Mouse (Mus musculus) stomach, embryonic 14.5 days (tissue): ENCODE results near the gene Rbm25. TPM values are rescaled to one million over a fixed set of nuclear protein-coding genes. Genes with fewer than 3 reads are reported as not detected.

Experiments
- ATAC-seq: fragments of 200-750 bp; cut with Nextera tagmentation; 2 replicates; pipeline ENCODE4 v1.8.0; 2017; ENCODE audit warnings: low read depth, moderate TSS enrichment; ENCODE audit not compliant: insufficient number of reproducible peaks, insufficient read depth, low FRiP score
- H3K27ac ChIP-seq: fragments of 300-500 bp; sonication (generic); 2 replicates; pipeline ENCODE4 v1.5.1; 2014; ENCODE audit warnings: mild to moderate bottlenecking, low read length, moderate library complexity, mixed read lengths
- H3K27me3 ChIP-seq: fragments of 300-500 bp; sonication (generic); 2 replicates; pipeline ENCODE4 v1.6.1; 2014; ENCODE audit warnings: low read length, control low read depth, mixed read lengths; ENCODE audit not compliant: control insufficient read depth, insufficient read depth
- H3K36me3 ChIP-seq: fragments of 300-500 bp; sonication (generic); 2 replicates; pipeline ENCODE4 v1.6.1; 2014; ENCODE audit warnings: mild to moderate bottlenecking, control low read depth, low read length, moderate library complexity, mixed read lengths; ENCODE audit not compliant: control insufficient read depth, insufficient read depth
- H3K4me1 ChIP-seq: fragments of 300-500 bp; sonication (generic); 2 replicates; pipeline ENCODE4 v1.6.1; 2014; ENCODE audit warnings: low read length, control low read depth, mixed read lengths; ENCODE audit not compliant: control insufficient read depth, insufficient read depth
- H3K4me2 ChIP-seq: fragments of 300-500 bp; sonication (generic); replicated peaks from 2 replicates; pipeline ENCODE4 v1.6.1; 2014; ENCODE audit warnings: low read depth, low read length, control low read depth
- H3K4me3 ChIP-seq: fragments of 300-500 bp; sonication (generic); 2 replicates; pipeline ENCODE4 v1.5.1; 2014; ENCODE audit warnings: low read depth, low read length, control low read depth
- H3K9ac ChIP-seq: fragments of 300-500 bp; sonication (generic); replicated peaks from 2 replicates; pipeline ENCODE4 v1.6.1; 2014; ENCODE audit warnings: low read depth, mild to moderate bottlenecking, control low read depth, low read length, moderate library complexity, mixed read lengths
- H3K9me3 ChIP-seq: fragments of 300-500 bp; sonication (generic); 2 replicates; pipeline ENCODE4 v1.6.1; 2016; ENCODE audit warnings: low read depth, low read length, control low read depth; ENCODE audit not compliant: control insufficient read depth
- WGBS: fragments of 180-500 bp; shearing (Covaris S2); extraction: QIAGEN DNeasy Blood & Tissue Kit; methylation state at CpG from one replicate; pipeline ENCODE4 v1.1.7; 2014; 5-methylcytosine and 5-hydroxymethylcytosine counted together
- polyA plus RNA-seq: library from polyadenylated mRNA; unstranded; fragments of >200 nt; fragmentation: Nextera tagmentation; extraction: Ambion mirVana; gene quantifications from 2 replicates; pipeline ENCODE4 v1.2.1, GENCODE M21; 2014

Gene Rbm25
- polyA plus RNA-seq, 1 experiment from 2014 or later, result 285 TPM

- H3K27me3 ChIP-seq, result no peaks in the 10 kb centered on the region
- no peak overlapping the region for H3K4me3 ChIP-seq
- no peaks in the 10 kb centered on the region for H3K9me3 ChIP-seq
- WGBS, result 81% methylated on average over 4 of the region's 4 CpGs
- ATAC-seq, result no peak
- H3K4me1 ChIP-seq, result no peaks in the 10 kb centered on the region
- H3K9ac ChIP-seq, result no peak overlapping the region
- peaks cover 10% of the 10 kb centered on the region; the same call in 1 of the 2 replicates for H3K36me3 ChIP-seq
- H3K4me2 ChIP-seq, result no peak overlapping the region
- H3K27ac ChIP-seq, result no peak overlapping the region
Observed at GRCm38 (mm10) chr12:83702796-83703195, 71.8 kb downstream of the Rbm25 start.

- 83% methylated on average over 4 of the region's 4 CpGs for WGBS
- ATAC-seq, result no peak
- no peaks in the 10 kb centered on the region for H3K27me3 ChIP-seq
- no peak overlapping the region for H3K4me2 ChIP-seq
- H3K36me3 ChIP-seq, result no peaks in the 10 kb centered on the region; the same call in 1 of the 2 replicates
- no peak overlapping the region for H3K27ac ChIP-seq
- H3K4me1 ChIP-seq, result no peaks in the 10 kb centered on the region
- H3K9me3 ChIP-seq, result no peaks in the 10 kb centered on the region
- H3K9ac ChIP-seq, result no peak overlapping the region
- H3K4me3 ChIP-seq, result no peak overlapping the region
Observed at GRCm38 (mm10) chr12:83706951-83707350, 75.9 kb downstream of the Rbm25 start.

DNA sequence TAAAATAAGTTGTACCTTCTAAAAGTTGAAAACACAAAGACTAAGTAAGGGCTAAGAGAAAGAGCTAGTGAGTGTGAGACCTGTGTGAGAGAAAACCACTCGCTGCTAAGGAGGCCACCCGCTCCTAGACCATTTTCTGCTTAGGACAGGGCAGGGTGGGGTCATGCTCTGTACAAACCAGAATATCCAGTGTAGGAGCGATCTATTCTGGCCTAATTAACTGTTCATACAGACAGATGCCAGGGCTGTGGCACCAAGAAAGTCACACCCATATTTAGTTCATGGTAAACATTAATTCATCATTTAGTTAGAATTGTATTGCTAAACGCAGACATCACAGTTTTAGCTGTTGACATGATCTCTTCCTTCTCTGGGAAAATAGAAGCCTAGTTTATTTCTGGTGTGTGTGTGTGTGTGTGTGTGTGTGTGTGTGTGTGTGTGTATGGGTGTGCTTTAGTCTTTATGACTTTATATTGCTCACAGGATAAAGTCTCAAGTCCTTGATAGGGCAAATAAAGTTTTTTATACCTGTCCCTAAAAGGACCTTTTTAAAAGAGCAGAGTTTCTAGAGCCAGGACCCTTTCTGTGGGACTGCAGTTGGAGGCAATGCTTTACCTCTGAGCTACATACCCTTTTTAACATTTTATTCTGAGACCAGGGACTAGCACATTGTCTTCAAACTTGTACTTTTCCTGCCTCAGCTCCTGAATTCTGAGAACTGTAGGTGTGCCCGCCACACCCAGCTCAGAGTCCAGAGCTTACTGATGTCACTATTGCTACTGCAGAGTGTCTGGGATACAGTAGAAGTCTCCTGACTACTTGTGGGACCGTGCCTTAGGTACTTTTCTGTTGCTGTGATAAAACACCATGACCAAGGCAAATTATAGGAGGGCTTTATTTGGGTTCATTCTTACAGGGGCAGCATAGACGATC lies 77.4 kb downstream of the Rbm25 start:
- H3K4me3 ChIP-seq, result no peak overlapping the region
- peak overlapping the region; percentile 34; the same call in 1 of the 2 replicates for H3K27ac ChIP-seq
- no peak overlapping the region for H3K9ac ChIP-seq
- H3K4me1 ChIP-seq, result no peaks in the 10 kb centered on the region
- H3K27me3 ChIP-seq, result no peaks in the 10 kb centered on the region
- ATAC-seq, result peak; percentile 61; the same call in 1 of the 2 replicates
- 75% methylated on average over 7 of the region's 7 CpGs for WGBS
- no peak overlapping the region for H3K4me2 ChIP-seq
- peaks cover 10% of the 10 kb centered on the region for H3K36me3 ChIP-seq
- H3K9me3 ChIP-seq, result no peaks in the 10 kb centered on the region

- 86% methylated on average over 2 of the region's 2 CpGs for WGBS
- H3K4me1 ChIP-seq, result no peaks in the 10 kb centered on the region
Observed at GRCm38 (mm10) chr12:83709934-83710333, 78.9 kb downstream of the Rbm25 start.

DNA sequence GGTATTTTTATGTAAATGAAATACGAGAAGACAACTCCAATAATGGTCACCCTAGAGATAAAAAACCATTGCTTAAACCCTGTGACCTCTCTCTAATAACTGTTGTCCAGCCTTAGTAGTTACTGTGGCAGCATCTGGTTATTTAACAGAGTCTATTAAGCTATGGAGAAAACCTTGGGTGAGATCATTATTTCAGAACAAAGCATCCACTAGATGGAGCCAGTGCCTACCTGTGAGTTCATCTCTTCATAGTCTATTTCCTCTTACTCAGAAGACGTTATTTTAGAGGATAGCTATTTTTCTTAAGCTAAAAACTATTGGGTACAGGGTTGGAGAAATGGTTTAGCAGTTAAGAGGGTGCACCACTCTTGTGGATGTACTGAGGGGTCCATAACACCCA lies 82.7 kb downstream of the Rbm25 start:
- H3K4me2 ChIP-seq, result no peak overlapping the region
- peaks cover 33% of the 10 kb centered on the region for H3K36me3 ChIP-seq
- no peak overlapping the region for H3K9ac ChIP-seq
- H3K9me3 ChIP-seq, result no peaks in the 10 kb centered on the region
- WGBS, result 45% methylated on average over 2 of the region's 2 CpGs
- H3K4me1 ChIP-seq, result no peaks in the 10 kb centered on the region
- ATAC-seq, result no peak
- H3K27ac ChIP-seq, result no peak overlapping the region
- no peaks in the 10 kb centered on the region for H3K27me3 ChIP-seq
- H3K4me3 ChIP-seq, result no peak overlapping the region

More at GRCm38 (mm10) chr12:83709934-83710333, 78.9 kb downstream of the Rbm25 start:
- no peak overlapping the region for H3K9ac ChIP-seq
- ATAC-seq, result no peak
- no peak overlapping the region for H3K4me3 ChIP-seq
- H3K27ac ChIP-seq, result no peak overlapping the region
- H3K9me3 ChIP-seq, result no peaks in the 10 kb centered on the region
- peaks cover 16% of the 10 kb centered on the region for H3K36me3 ChIP-seq
- no peak overlapping the region for H3K4me2 ChIP-seq
- H3K27me3 ChIP-seq, result no peaks in the 10 kb centered on the region

DNA sequence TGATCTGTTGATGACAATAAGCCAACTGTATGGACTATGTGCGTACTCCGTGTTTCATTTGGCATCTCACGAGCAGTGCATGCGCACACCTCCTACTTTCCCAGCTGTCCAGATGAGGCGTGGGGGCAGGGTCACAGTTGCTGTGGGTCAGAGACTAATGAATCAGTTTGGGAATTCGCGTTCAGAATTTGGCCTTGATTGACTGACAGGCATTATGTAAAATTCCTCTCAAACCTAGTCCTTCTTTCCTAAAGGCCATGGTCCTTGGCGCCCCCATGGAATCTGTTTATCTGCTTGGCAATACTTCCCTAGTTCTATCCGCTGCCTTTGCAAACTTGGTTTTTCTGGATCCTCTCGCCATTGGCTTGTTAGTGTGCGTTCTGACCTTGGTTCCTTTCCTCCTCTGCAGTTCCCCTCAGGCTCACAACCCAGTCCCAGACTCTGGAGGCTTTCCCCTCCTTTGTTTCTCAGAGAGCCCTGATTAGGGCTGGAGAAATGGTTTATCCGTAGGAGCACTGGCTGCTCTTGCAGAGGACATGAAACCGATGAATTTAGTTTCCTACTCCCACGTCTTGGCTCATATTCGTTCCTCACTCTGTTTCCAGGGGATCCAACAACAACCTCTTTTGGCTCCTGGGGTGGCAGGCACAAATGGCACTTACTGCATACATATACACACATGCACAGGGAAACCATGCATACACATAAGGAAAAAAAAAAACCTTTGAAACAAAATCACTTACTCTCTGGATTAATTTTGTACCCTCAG lies 85.6 kb downstream of the Rbm25 start:
- ATAC-seq, result no peak
- no peaks in the 10 kb centered on the region for H3K27me3 ChIP-seq
- no peak overlapping the region for H3K9ac ChIP-seq
- WGBS, result 91% methylated on average over 15 of the region's 15 CpGs
- peaks cover 33% of the 10 kb centered on the region for H3K36me3 ChIP-seq
- H3K4me1 ChIP-seq, result peaks cover 3% of the 10 kb centered on the region; the same call in 1 of the 2 replicates
- no peaks in the 10 kb centered on the region for H3K9me3 ChIP-seq
- H3K27ac ChIP-seq, result no peak overlapping the region
- no peak overlapping the region for H3K4me3 ChIP-seq
- H3K4me2 ChIP-seq, result no peak overlapping the region

GRCm38 (mm10) chr12:83719431-83719830 lies 88.4 kb downstream of the Rbm25 start:
- Histone ChIP-seq H3K27me3 (no peaks in the 10 kb centered on the region), H3K4me3 (no peak overlapping the region), H3K9ac (no peak overlapping the region), H3K9me3 (no peaks in the 10 kb centered on the region), H3K36me3 (peaks cover 32% of the 10 kb centered on the region), H3K27ac (no peak overlapping the region), H3K4me1 (peaks cover 4% of the 10 kb centered on the region; the same call in 1 of the 2 replicates), H3K4me2 (no peak overlapping the region)
- no peak for ATAC-seq
- 100% methylated on average over 1 of the region's 1 CpGs for WGBS

DNA sequence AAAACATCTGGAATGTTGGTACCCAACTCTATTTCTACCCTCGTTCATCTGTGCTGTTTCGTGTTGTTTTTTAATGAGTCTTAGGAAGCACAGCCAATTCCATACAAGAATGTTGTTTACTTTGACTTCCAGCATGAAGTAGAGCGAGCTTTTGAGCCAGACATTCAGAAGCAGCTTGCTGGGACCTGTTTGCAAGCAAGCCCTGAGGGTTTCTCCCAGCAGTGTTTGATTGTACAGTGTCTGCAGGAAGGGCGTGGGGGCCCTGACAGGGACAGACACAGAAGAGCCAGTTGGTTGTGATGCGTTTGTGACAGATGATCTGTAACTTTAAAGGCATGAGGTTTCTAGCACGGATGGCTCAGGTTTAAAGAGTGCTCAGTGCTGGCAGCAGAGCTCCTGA lies 90.2 kb downstream of the Rbm25 start:
- 37% methylated on average over 6 of the region's 6 CpGs for WGBS
- no peak for ATAC-seq
- peak overlapping the region; percentile 82 for H3K27ac ChIP-seq
- H3K4me1 ChIP-seq, result peaks cover 4% of the 10 kb centered on the region; the same call in 1 of the 2 replicates
- no peak overlapping the region for H3K4me2 ChIP-seq
- no peak overlapping the region for H3K9ac ChIP-seq
- no peak overlapping the region for H3K4me3 ChIP-seq
- peaks cover 34% of the 10 kb centered on the region for H3K36me3 ChIP-seq
- no peaks in the 10 kb centered on the region for H3K27me3 ChIP-seq
- H3K9me3 ChIP-seq, result no peaks in the 10 kb centered on the region
